9 mouse cellular contexts compared by ENCODE assay signal in genomic region chr17:35469842-35470751, GRCm38 (mm10). TPM values are rescaled to one million over a fixed set of nuclear protein-coding genes. Genes with fewer than 3 reads are reported as not detected.
A peak's percentile ranks its signal among the peaks of the same experiment; 100 is the strongest.
DNase-seq lines count a peak whose midpoint lies in the region; ATAC-seq lines count a peak whose summit lies in the region.
"Had no signal": no experiment of that assay in that cellular context is flagged by ENCODE, and none has a peak within 500 bp of the region (broad histone marks: within the 10 kb centered on the region; RNA-seq: fewer than 3 reads in every experiment).

H2-Q10 (plus strand) TSS chr17:35470089.

- no peaks in the 10 kb centered on the region for H3K9me3 ChIP-seq in heart, embryonic 10.5 days
- no peaks in the 10 kb centered on the region for H3K9me3 ChIP-seq in hindbrain, embryonic 14.5 days (ENCODE audit: control insufficient read depth, low read length)
- no peaks in the 10 kb centered on the region for H3K9me3 ChIP-seq in limb, embryonic 15.5 days

- peak within 1 kb of the TSS; percentile 39 for H3K9ac ChIP-seq in hindbrain, embryonic 14.5 days
- 0 out of 2 replicates have a peak within 1 kb of the TSS, but pooled peaks have one; percentile 26 for H3K9ac ChIP-seq in limb, embryonic 15.5 days

- no peak; the same call in 1 of the 2 replicates for ATAC-seq in hindbrain, embryonic 14.5 days (ENCODE audit: low FRiP score)
- 0 out of 2 replicates have a peak, but pooled peaks have one; percentile 19 for ATAC-seq in limb, embryonic 15.5 days (ENCODE audit: insufficient number of reproducible peaks, low FRiP score, low TSS enrichment, low read depth)
- peak; percentile 46 for ATAC-seq in neutrophil, adult 5-6 weeks (ENCODE audit: extremely low read depth, insufficient number of reproducible peaks, low FRiP score, poor library complexity, severe bottlenecking)

- peaks cover 58% of the 10 kb centered on the region for H3K27me3 ChIP-seq in heart, embryonic 10.5 days (ENCODE audit: insufficient read depth, poor library complexity, severe bottlenecking)
- H3K27me3 ChIP-seq in hindbrain, embryonic 14.5 days (ENCODE audit: control insufficient read depth, insufficient read depth, low read length), result peaks cover 22% of the 10 kb centered on the region
- peaks cover 34% of the 10 kb centered on the region for H3K27me3 ChIP-seq in limb, embryonic 15.5 days

- peak within 1 kb of the TSS; percentile 61 for H3K4me2 ChIP-seq in hindbrain, embryonic 14.5 days (replicated peaks)
- H3K4me2 ChIP-seq in limb, embryonic 15.5 days, result peak within 1 kb of the TSS; percentile 89

- WGBS in heart, embryonic 10.5 days, result under 1% methylated on average over 80 of the region's 80 CpGs
- whole genome bisulfite sequencing in hindbrain, embryonic 14.5 days, result under 1% methylated on average over 75 of the region's 80 CpGs
- 1% methylated on average over 79 of the region's 80 CpGs for WGBS in limb, embryonic 15.5 days

- H3K4me1 ChIP-seq in heart, embryonic 10.5 days, result peaks cover 12% of the 10 kb centered on the region
- no peaks in the 10 kb centered on the region for H3K4me1 ChIP-seq in brown adipose tissue, adult 24 weeks (ENCODE audit: control insufficient read depth, insufficient read depth, insufficient read length, low read length)
- H3K4me1 ChIP-seq in hindbrain, embryonic 14.5 days (replicated peaks; ENCODE audit: control insufficient read depth, insufficient read depth, low read length), result 0 out of 2 replicates have a peak, but pooled peaks cover 8% of the 10 kb centered on the region
- peaks cover 13% of the 10 kb centered on the region for H3K4me1 ChIP-seq in limb, embryonic 15.5 days

- peak within 1 kb of the TSS; percentile 7; the same call in 1 of the 2 replicates for H3K27ac ChIP-seq in heart, embryonic 10.5 days
- H3K27ac ChIP-seq in brown adipose tissue, adult 24 weeks (replicated peaks; ENCODE audit: low read depth, low read length), result no peak within 1 kb of the TSS
- no peak within 1 kb of the TSS for H3K27ac ChIP-seq in hindbrain, embryonic 14.5 days
- H3K27ac ChIP-seq in limb, embryonic 15.5 days, result no peak within 1 kb of the TSS

- H3K36me3 ChIP-seq in heart, embryonic 10.5 days, result no peaks in the 10 kb centered on the region
- no peaks in the 10 kb centered on the region for H3K36me3 ChIP-seq in hindbrain, embryonic 14.5 days (replicated peaks; ENCODE audit: control insufficient read depth, insufficient read depth)
- H3K36me3 ChIP-seq in limb, embryonic 15.5 days, result no peaks in the 10 kb centered on the region
- H3K36me3 ChIP-seq: G1E had no signal

- DNase-seq in heart, embryonic 10.5 days (ENCODE audit: low spot score), result no peak
- DNase-seq in heart, postnatal 10 days, result no peak
- no peak for DNase-seq in hindbrain, embryonic 14.5 days (ENCODE audit: low spot score)
- DNase-seq in layer of hippocampus, adult 9-11 months, result no peak
- no peak for DNase-seq in layer of hippocampus, adult 9-10 months (ENCODE audit: low spot score)

- intact Hi-C loops in heart, postnatal 10 days (cut with DNase I), result no loop called here

- peak within 1 kb of the TSS; percentile 61 for H3K4me3 ChIP-seq in heart, embryonic 10.5 days
- peak within 1 kb of the TSS; percentile 51 for H3K4me3 ChIP-seq in brown adipose tissue, adult 24 weeks (ENCODE audit: insufficient read depth, low read depth, low read length)
- peak within 1 kb of the TSS; percentile 41 for H3K4me3 ChIP-seq in hindbrain, embryonic 14.5 days (replicated peaks; ENCODE audit: low read length)
- H3K4me3 ChIP-seq in limb, embryonic 15.5 days, result peak within 1 kb of the TSS; percentile 44

RNA-seq across cellular contexts. Expression of gene H2-Q10, which starts in this region (rescaled TPM):
- 0.25 and 4.7 TPM in 2 replicates for polyA plus RNA-seq in heart, embryonic 10.5 days (2016; fragmentation: Nextera tagmentation; extraction: Ambion mirVana)
- under 1 TPM; 0.27 to 0.34 TPM for total RNA-seq in heart, postnatal 10 days (2021)
- 164 and 201 TPM in 2 replicates for polyA plus RNA-seq in brown adipose tissue, adult 24 weeks (2012; ENCODE audit: insufficient read depth, insufficient read length, missing spikeins)
- polyA plus RNA-seq in hindbrain, embryonic 14.5 days (2014; fragmentation: Nextera tagmentation; extraction: Ambion mirVana), result not detected in 2 replicates
- 0.65 and 1.2 TPM in 2 replicates for polyA plus RNA-seq in limb, embryonic 15.5 days (2015; fragmentation: Nextera tagmentation; extraction: Ambion mirVana)
- 384 and 428 TPM in 2 replicates for total RNA-seq in neutrophil, adult 5-6 weeks (2017)
- polyA plus RNA-seq: G1E had no signal

Comparison
In these comparisons a context has a peak if more than half of its experiments do, and no peak if none do; other contexts are left out.
1. RNA of gene H2-Q10 (total RNA-seq): 384 to 428 TPM in neutrophil, adult 5-6 weeks; 0.27 to 0.34 TPM in heart, postnatal 10 days; every median in the first group is over 100 times any median in the second.
2. RNA of gene H2-Q10 (polyA plus RNA-seq): 164 to 201 TPM in brown adipose tissue, adult 24 weeks; 0.25 to 4.7 TPM in heart, embryonic 10.5 days, 0.65 to 1.2 TPM in limb, embryonic 15.5 days and not detected in hindbrain, embryonic 14.5 days; every median in the first group is over 10 times any median in the second.
3. Peak in every context shown above with its lines, with median percentiles within 50 percentile points of each other: H3K4me3 ChIP-seq.